Mouse (Mus musculus) kidney, embryonic 15.5 days (tissue): Measurements from ENCODE around the gene Gzmk. TPM values are rescaled to one million over a fixed set of nuclear protein-coding genes. Genes with fewer than 3 reads are reported as not detected.
"Not testable (repeated sequence)": the region's sequence is repeated elsewhere in the genome, so short reads cannot be mapped to it uniquely, and the experiment has no call there.

ENCODE experiments used
- ATAC-seq: fragments of 200-750 bp; cut with Nextera tagmentation; replicated peaks from 2 replicates; pipeline ENCODE4 v1.8.0; 2017; ENCODE audit warnings: moderate TSS enrichment; ENCODE audit not compliant: low FRiP score
- H3K27ac ChIP-seq: fragments of 300-500 bp; sonication (generic); 2 replicates; pipeline ENCODE4 v1.5.1; 2015; ENCODE audit warnings: mild to moderate bottlenecking, inconsistent platforms
- H3K27me3 ChIP-seq: fragments of 300-500 bp; sonication (generic); 2 replicates; pipeline ENCODE4 v1.6.1; 2015; ENCODE audit warnings: inconsistent platforms
- H3K36me3 ChIP-seq: fragments of 300-500 bp; sonication (generic); 2 replicates; pipeline ENCODE4 v1.6.1; 2015; ENCODE audit warnings: inconsistent platforms
- H3K4me1 ChIP-seq: fragments of 300-500 bp; sonication (generic); 2 replicates; pipeline ENCODE4 v1.6.1; 2015; ENCODE audit warnings: inconsistent platforms
- H3K4me2 ChIP-seq: fragments of 300-500 bp; sonication (generic); 2 replicates; pipeline ENCODE4 v1.6.1; 2015; ENCODE audit warnings: moderate library complexity, mild to moderate bottlenecking, inconsistent platforms
- H3K4me3 ChIP-seq: fragments of 300-500 bp; sonication (generic); replicated peaks from 2 replicates; pipeline ENCODE4 v1.5.1; 2015; ENCODE audit warnings: mild to moderate bottlenecking, inconsistent platforms
- H3K9ac ChIP-seq: fragments of 300-500 bp; sonication (generic); 2 replicates; pipeline ENCODE4 v1.6.1; 2015; ENCODE audit warnings: mild to moderate bottlenecking, inconsistent platforms
- H3K9me3 ChIP-seq: fragments of 300-500 bp; sonication (generic); replicated peaks from 2 replicates; pipeline ENCODE4 v1.6.1; 2016; ENCODE audit warnings: inconsistent platforms
- WGBS: fragments of 180-500 bp; shearing (Covaris S2); methylation state at CpG from one replicate; pipeline ENCODE4 v1.1.7; 2015; ENCODE audit warnings: mixed read lengths; 5-methylcytosine and 5-hydroxymethylcytosine counted together
- polyA plus RNA-seq: library from polyadenylated mRNA; unstranded; fragments of >200 nt; fragmentation: Nextera tagmentation; extraction: Ambion mirVana; gene quantifications from 2 replicates; pipeline ENCODE4 v1.2.1, GENCODE M21; 2015

Gene Gzmk
- polyA plus RNA-seq = not detected in 2 replicates

DNA sequence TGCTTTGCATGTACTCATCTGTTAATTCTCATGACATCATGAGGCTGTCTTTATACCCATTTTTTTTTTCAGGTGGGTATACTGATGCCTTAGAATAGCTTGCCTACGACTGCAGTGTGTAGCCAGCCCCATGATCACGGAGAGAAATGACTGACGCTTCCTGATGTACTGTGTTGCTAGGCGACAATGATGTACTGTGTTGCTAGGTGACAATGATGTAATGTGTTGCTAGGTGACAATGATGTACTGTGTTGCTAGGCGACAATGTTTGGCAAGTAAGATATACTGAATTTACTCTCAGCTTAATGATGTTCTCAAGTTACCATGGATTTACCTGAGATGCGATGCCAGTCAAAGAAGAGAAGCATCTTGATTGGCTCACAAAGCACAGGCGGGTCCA, at the start of gene Gzmk:
Gene Gzmk, minus strand, starts transcription at position 98 of the 400 bp plus-strand sequence.
- no peak within 1 kb of the TSS for H3K9ac ChIP-seq
- no peak for ATAC-seq
- no peaks in the 10 kb centered on the region for H3K9me3 ChIP-seq
- no peaks in the 10 kb centered on the region for H3K27me3 ChIP-seq
- no peak within 1 kb of the TSS for H3K4me3 ChIP-seq
- no peak within 1 kb of the TSS for H3K27ac ChIP-seq
- H3K36me3 ChIP-seq = no peaks in the 10 kb centered on the region
- WGBS = 65% methylated on average over 7 of the region's 7 CpGs
- H3K4me1 ChIP-seq = peaks cover 8% of the 10 kb centered on the region; the same call in 1 of the 2 replicates
- H3K4me2 ChIP-seq = no peak within 1 kb of the TSS

DNA sequence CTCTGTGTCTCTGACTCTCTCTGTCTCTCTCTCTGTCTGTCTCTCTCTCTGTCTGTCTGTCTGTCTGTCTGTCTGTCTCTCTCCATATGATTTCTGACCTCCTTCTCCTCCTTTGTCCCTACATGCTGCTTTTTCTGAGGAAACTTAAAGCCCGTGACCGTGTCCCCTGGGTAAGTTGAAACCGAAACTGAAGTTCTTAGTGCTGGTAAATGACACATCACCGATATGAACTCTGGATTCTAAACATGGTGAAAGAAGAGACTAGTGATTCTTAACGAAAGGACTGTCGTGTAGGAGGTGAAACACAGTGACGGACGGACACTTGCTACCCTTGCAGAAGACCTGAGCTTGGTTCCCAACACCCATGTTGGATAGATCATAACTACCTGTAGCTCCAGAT, 45.5 kb upstream of the Gzmk start:
- no peak overlapping the region for H3K4me3 ChIP-seq
- no peaks in the 10 kb centered on the region for H3K36me3 ChIP-seq
- H3K27me3 ChIP-seq = no peaks in the 10 kb centered on the region
- no peak overlapping the region for H3K4me2 ChIP-seq
- no peak overlapping the region for H3K27ac ChIP-seq
- no peaks in the 10 kb centered on the region for H3K4me1 ChIP-seq
- no peaks in the 10 kb centered on the region for H3K9me3 ChIP-seq
- ATAC-seq = no peak
- H3K9ac ChIP-seq = no peak overlapping the region
- WGBS = 80% methylated on average over 8 of the region's 8 CpGs

DNA sequence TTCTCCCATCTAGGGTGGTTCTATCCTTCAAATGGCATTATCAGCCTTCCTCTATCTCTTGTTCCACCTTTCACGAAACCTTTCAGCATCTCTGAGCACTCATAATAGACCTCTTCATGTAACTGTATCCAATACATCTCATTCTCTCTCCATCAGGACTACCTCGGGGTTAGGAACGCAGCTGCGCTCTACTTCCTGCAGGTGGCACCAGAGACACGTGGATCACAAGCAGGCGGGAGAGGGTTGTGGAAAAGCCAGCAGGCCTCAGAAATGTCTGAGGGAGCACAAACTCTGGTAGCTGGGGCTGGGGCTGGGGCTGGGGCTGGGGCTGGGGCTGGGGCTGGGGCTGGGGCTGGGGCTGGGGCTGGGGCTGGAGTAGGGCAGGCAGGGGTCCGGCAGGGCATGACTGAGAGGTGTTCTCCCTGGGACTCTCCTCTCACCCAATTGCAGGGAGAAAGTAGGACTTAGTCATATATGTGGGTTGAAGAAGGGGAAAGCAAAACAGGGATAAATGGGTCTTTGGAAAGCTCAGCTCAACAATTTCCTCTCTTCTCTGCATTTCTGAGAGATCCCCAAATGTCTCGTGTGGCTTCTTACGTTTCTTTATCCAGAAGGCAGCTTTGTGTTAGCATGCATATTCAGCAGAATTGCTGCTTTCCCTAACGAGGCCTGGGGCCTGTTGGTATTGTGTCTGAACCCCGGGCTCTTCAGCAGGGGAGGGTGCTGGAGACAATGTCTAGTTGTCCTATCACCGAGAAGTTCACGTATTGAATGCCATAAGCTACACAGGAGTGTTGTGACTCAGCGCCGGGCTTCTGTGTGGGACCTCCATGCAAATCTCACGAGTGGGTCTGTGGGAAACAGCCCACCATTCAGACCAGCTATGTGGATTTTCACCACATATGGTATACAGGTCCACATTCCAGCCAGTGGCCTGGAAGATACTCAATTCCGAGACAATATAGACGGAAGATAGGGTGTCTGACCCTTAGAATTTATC, 44.4 kb upstream of the Gzmk start:
- Histone ChIP-seq H3K27me3 (no peaks in the 10 kb centered on the region), H3K4me2 (no peak overlapping the region), H3K36me3 (no peaks in the 10 kb centered on the region), H3K9ac (no peak overlapping the region), H3K4me3 (no peak overlapping the region), H3K4me1 (no peaks in the 10 kb centered on the region), H3K9me3 (no peaks in the 10 kb centered on the region), H3K27ac (no peak overlapping the region)
- 53% methylated on average over 18 of the region's 18 CpGs for WGBS
- ATAC-seq = peak; percentile 89

DNA sequence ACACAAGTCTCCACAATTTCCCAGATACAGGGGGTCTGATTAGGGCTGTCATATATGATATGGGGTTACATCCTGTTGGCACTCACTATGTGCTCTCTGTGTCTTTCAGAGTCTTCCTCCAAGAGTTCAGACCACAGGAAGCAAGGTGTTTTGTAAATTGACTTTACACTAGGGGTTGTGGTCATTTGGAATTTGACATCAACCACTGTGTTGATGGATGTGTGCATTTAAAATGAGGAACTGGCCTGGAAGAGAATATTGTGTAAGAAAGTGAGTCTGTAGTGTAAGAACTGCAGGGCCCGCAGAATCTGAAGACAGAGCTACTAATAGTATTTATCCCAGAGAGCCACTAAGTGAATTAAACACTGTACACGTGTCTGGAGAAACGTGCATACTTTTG, 41.5 kb upstream of the Gzmk start:
- Histone ChIP-seq H3K4me1 (no peaks in the 10 kb centered on the region), H3K4me3 (no peak overlapping the region), H3K4me2 (no peak overlapping the region), H3K36me3 (no peaks in the 10 kb centered on the region), H3K27ac (no peak overlapping the region), H3K9me3 (no peaks in the 10 kb centered on the region), H3K27me3 (no peaks in the 10 kb centered on the region), H3K9ac (no peak overlapping the region)
- WGBS = 88% methylated on average over 3 of the region's 3 CpGs
- ATAC-seq = no peak

DNA sequence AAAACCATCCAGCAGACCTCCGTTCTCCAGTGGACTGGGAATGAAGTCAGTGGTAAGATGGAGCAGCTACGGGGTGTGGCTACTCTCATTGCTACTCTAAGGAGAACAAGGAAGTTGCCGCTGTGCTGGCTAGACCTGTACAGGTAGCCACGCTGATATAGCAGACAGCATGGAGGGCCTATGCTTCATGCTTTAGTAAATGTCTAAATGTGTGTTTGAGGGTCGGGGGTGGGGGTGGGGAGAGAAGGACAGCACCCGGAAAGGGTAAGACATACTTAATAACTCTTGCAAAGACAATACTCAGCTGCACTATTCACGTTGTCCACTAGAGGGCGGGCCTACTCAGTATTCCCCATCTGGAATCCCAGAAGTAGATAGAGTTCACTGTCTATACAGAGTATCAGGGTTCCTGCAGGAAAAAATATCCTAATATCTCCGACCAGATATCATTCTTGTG, 40.8 kb upstream of the Gzmk start:
- no peak for ATAC-seq
- Histone ChIP-seq H3K9ac (no peak overlapping the region), H3K36me3 (no peaks in the 10 kb centered on the region), H3K4me2 (no peak overlapping the region; the same call in 1 of the 2 replicates), H3K4me1 (no peaks in the 10 kb centered on the region), H3K9me3 (no peaks in the 10 kb centered on the region), H3K27ac (no peak overlapping the region), H3K27me3 (no peaks in the 10 kb centered on the region), H3K4me3 (no peak overlapping the region)
- WGBS = 27% methylated on average over 9 of the region's 9 CpGs

DNA sequence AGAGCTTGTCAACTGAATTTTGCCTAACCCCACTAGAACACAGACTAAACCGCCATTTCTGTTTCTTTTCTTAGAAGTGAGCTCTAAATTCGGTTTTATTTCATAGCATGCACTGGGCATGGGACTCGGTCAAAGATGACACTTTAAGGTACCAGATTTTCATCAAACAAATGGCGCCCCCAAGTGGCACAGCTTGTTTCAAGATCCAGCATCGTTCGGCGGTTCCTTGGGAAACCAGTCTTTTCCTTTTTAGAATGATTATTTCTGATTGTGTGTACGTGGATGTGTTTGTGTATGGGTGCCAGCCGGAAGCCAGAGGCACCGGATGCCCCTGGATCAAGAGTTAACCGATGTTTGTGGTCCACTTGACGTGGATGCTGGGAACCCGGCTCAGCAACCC, 39.5 kb upstream of the Gzmk start:
- no peaks in the 10 kb centered on the region for H3K9me3 ChIP-seq
- no peaks in the 10 kb centered on the region for H3K4me1 ChIP-seq
- no peak overlapping the region for H3K27ac ChIP-seq
- H3K36me3 ChIP-seq = no peaks in the 10 kb centered on the region
- 28% methylated on average over 13 of the region's 13 CpGs for WGBS
- no peaks in the 10 kb centered on the region for H3K27me3 ChIP-seq
- ATAC-seq = no peak
- no peak overlapping the region for H3K4me3 ChIP-seq
- H3K9ac ChIP-seq = no peak overlapping the region
- no peak overlapping the region for H3K4me2 ChIP-seq

GRCm38 (mm10) chr13:113262822-113263221, 37.1 kb upstream of the Gzmk start:
- H3K9ac ChIP-seq = no peak overlapping the region
- ATAC-seq = no peak
- H3K4me3 ChIP-seq = no peak overlapping the region
- no peaks in the 10 kb centered on the region for H3K36me3 ChIP-seq
- H3K4me2 ChIP-seq = no peak overlapping the region
- no peak overlapping the region for H3K27ac ChIP-seq
- no peaks in the 10 kb centered on the region for H3K4me1 ChIP-seq
- no peaks in the 10 kb centered on the region for H3K27me3 ChIP-seq
- WGBS = 82% methylated on average over 12 of the region's 12 CpGs
- H3K9me3 ChIP-seq = no peaks in the 10 kb centered on the region

DNA sequence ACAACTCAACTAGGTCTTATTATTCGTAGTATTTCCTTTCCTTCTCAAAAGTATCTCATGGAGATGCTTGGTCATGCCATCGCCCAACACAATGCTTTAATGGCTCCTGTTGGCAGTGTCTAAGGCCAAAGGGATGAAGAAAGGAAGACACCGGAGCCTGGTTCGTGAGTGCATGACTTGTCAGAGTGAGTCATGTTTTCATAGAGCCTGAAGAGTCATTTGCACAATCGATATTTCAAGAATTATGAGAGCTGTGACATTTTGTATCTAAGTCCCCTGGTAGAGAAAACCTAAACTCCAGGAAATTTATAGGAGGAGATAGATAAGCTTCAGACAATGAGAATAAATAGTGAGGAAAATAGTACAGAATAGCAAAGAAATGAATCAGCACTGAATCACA, 33.5 kb upstream of the Gzmk start:
- ATAC-seq = no peak
- Histone ChIP-seq H3K9ac (no peak overlapping the region), H3K4me2 (no peak overlapping the region), H3K4me3 (no peak overlapping the region), H3K36me3 (no peaks in the 10 kb centered on the region), H3K27me3 (no peaks in the 10 kb centered on the region), H3K9me3 (no peaks in the 10 kb centered on the region), H3K4me1 (no peaks in the 10 kb centered on the region), H3K27ac (no peak overlapping the region)
- WGBS = 86% methylated on average over 5 of the region's 5 CpGs

DNA sequence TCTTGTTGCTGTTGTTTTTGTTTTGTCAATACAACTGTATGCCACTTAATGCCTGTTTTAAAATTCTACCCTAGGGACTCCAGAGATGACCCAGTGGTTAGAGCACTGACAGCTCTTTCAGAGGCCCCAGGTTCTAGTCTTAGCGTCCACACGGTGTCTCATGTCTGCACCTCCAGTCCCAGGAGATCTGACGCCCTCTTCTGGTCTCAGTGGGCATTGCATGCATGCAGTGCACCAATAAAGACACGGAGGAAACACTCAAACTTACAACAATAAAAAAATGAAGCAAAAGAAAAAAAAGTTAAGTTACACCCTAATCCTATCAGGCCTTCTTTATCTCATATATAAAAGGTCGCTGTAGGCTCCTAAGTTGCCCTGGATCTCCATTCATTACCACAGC, 31.5 kb upstream of the Gzmk start:
- 55% methylated on average over 5 of the region's 5 CpGs for WGBS
- ATAC-seq = no peak
- Histone ChIP-seq H3K4me2 (no peak overlapping the region), H3K36me3 (no peaks in the 10 kb centered on the region), H3K27ac (no peak overlapping the region), H3K9me3 (no peaks in the 10 kb centered on the region), H3K27me3 (no peaks in the 10 kb centered on the region), H3K4me1 (no peaks in the 10 kb centered on the region), H3K4me3 (no peak overlapping the region), H3K9ac (no peak overlapping the region)

DNA sequence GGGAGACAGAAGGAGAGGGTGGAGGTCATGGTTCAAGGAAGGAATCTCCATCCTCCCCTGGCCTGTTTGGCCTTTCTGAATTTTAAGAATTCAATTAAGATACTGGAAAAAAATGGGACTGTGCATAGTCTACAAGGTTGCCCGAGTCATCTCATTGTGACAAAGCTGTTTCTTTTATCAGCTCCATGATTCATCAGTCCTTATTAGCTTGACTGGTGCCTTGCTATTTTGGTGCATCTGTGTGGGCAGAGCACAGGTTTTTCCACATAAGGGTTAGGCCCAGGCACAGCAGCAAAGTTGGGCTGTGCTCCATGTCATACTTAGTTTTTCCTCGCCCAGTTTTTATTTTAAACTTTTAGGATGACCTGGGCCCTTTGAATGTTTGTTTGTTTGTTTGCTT, 31.1 kb upstream of the Gzmk start:
- H3K9ac ChIP-seq = no peak overlapping the region
- H3K4me1 ChIP-seq = no peaks in the 10 kb centered on the region
- H3K9me3 ChIP-seq = no peaks in the 10 kb centered on the region
- no peaks in the 10 kb centered on the region for H3K27me3 ChIP-seq
- H3K27ac ChIP-seq = no peak overlapping the region
- no peak overlapping the region for H3K4me2 ChIP-seq
- H3K4me3 ChIP-seq = no peak overlapping the region
- no peak for ATAC-seq
- H3K36me3 ChIP-seq = no peaks in the 10 kb centered on the region
- 85% methylated on average over 2 of the region's 2 CpGs for WGBS

GRCm38 (mm10) chr13:113252580-113252979, 26.9 kb upstream of the Gzmk start:
- 90% methylated on average over 7 of the region's 7 CpGs for WGBS
- not testable (repeated sequence) for H3K4me3 ChIP-seq, H3K9me3 ChIP-seq, H3K27ac ChIP-seq, H3K9ac ChIP-seq, H3K4me1 ChIP-seq, ATAC-seq, H3K4me2 ChIP-seq, H3K36me3 ChIP-seq, H3K27me3 ChIP-seq

DNA sequence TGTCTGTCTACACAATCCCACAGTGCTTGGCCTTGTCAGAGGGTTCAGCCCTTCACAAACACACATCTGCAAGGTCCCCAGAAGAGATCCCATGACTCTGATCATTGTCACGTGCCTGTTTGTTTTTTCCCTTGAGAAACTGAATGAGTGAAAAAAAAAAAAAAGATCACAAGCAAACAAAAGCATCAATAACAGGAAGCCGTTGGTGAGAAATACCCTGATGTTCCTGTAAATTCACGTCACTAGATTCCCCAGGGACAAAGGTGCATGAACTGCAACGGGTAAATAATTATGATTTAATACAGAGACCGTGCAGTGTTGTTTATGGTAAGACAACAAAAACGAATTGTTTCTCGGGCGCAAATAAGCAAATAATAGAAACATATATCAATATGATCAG, 19.3 kb upstream of the Gzmk start:
- Histone ChIP-seq H3K4me3 (no peak overlapping the region), H3K27ac (no peak overlapping the region), H3K4me1 (no peaks in the 10 kb centered on the region), H3K27me3 (no peaks in the 10 kb centered on the region), H3K4me2 (no peak overlapping the region), H3K36me3 (no peaks in the 10 kb centered on the region), H3K9me3 (no peaks in the 10 kb centered on the region), H3K9ac (no peak overlapping the region)
- ATAC-seq = no peak
- 55% methylated on average over 8 of the region's 8 CpGs for WGBS
